Mouse (Mus musculus): ENCODE data around the gene Eea1. TPM values are rescaled to one million over a fixed set of nuclear protein-coding genes. Genes with fewer than 3 reads are reported as not detected.
"Not testable (repeated sequence)": the region's sequence is repeated elsewhere in the genome, so short reads cannot be mapped to it uniquely, and the experiment has no call there.

Gene Eea1
- polyA plus RNA-seq (2017; shearing (Covaris generic)): 10 to 100 TPM; 30.0 to 32.5 (median 31.7) TPM

DNA sequence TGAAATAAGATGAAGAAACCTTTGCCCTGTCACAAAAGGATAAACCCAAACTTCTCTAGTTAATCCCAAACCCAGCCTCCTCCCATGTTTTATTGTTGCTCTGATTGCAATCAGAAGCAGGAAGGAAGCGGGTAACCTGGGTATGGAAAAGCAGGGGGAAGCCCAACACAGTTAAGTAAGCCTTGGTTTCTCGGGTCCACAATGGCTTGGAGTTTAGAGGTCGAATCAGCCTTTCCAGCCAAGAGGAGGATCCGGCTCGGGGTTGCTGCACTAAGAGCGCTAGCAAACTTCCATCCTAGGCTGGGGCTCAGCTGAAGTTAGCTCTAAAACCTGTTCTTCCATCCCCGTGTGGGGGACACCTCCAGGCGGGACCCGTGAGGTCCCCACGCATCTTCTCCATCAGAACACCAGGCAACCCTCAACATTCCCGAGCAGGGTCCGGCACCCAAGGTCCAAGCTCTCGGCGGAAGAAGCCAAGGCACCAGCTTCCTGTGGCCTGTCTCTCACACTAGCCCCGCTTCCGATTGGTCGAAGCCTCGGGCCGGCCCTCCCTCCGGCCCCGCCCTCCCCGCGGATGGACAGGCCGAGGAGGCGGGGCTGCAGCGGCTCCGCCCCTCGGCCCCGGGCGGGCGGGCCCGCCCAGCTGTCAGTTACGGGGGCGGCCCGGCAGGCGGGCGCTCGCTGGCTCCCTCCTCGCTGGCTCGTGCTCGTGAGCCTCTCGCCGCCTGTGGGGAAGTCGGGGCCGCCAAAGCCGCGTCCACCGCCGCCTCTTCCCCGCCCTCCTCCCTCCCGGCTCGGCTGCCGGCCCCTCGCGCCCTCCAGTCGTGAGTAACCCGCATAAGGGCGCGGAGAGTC lies at the start of gene Eea1:
Eea1 (plus strand) TSS at position 605 of the 855 bp plus-strand sequence.
- ATAC-seq: peak; percentile 56

DNA sequence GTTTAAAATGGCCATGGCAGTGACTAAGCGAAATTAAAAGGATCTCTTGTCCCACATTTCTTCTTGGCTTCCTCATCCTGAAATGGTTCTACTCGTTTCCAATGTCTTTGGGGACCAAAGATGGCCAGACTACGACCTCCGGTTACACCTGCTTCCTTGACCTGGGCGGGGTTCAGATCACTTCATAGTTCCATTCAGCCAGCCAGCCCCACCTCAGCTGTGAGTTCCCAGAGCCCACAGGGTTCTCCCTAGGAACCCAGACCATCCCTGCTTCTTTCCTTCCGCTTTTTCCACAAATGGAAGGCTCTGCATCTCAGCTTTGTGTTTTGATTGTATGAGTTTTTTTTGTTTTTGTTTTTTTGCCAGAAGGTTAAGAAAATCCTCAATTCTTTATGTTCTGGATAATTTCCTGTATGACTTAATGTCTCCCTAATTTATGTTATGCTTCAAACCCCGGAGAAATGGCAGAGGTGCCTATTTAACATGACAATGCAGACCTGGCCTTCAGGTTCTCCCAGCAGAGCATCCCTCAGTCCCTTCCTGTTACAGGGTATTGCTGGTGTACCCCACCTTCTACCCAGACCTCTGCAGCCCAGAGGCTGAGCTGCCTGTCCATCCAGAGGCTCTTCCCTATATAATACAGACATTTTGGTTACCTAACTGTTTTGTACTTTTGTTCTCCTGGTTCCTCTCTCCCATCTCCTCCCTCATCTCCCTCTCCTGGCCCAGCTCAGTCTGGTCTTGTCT lies 49.1 kb upstream of the Eea1 start:
- no peak for ATAC-seq

DNA sequence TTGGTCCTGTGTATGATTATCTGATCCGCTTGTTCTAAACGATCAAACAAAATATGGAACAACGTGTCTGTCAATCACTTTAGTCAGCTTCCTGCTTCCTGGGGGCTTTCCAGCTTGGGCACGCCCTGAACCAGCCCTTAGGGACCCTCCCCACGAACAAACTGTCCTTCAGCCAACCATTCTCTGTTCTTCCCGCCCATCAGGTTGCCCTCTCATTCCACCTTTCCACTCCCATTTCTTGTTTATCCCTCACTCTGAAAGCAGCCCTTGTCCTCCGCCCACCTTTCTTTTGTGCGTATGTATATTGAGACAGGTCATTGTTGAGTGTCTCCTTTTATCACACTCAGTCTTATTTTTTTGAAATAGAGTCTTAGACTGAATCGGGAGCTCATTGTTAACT lies 48.3 kb upstream of the Eea1 start:
- ATAC-seq: no peak

DNA sequence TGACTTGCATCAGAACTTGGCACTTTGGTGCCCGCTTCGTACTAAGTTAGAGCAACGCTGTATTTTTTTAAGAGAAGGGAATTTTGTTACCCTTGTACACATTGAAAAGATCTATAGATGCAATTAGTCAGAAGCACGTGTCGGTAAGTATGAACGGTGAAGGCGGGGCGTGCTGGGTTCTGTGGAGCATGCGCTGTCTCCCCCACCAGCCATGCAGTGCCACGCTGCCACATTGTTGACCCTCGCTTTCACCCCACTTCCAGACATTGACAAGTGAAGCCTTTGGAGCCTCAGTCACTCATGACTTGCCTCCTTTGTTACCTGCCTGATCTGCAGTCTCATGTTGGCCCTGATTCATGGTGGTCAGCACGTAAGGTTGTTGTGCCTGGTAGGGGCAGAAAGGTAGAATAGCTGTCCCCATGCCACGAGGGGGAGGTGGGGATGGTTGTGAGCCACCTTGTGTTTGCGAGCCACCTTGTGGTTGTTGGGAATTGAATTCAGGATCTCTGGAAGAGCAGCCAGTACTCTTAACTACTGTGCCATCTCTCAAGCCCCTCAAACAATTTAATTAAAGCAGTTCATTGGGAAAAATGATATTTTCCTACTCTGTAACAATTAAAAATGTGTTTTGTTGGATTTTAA lies 47.0 kb upstream of the Eea1 start:
- no peak for ATAC-seq

DNA sequence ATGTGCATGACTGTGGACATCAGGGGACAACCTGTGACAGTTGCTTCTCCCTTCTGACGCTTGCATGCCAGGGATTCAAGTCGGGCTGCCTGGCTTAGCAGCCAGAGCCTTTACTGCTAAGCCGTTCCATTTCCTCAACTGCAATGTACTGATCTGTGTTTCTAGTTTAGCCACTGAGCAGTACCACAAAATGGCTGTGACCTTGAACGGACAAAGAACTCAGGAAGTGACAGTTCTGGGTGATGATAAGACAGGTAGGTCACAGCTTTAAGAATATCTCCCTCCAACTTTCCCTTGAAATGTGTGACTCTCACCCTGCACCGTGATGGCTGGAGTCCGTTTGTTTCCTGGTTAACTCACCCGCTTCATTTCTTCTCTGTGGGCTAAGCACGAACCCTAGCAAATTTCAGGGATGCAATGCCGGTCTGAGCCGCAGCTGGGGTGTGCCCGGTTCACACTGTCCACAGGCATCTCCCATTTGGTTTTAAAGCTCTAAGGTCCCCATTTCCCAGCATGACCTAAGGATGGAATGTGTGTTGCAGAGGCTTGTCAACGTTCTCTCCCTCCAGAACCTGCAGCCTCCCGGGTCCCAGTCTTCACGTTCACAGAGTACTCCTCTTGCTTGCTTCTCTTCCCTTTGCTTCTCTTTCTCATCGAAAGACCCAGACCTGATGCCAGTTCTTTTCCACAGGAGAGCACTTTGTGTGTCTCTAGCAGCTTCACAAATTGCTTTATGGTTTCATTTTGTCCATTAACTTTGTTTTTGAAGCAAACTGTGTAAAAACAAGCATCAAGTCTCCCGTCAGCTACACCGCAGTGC lies 46.2 kb upstream of the Eea1 start:
- peak; percentile 56 for ATAC-seq

DNA sequence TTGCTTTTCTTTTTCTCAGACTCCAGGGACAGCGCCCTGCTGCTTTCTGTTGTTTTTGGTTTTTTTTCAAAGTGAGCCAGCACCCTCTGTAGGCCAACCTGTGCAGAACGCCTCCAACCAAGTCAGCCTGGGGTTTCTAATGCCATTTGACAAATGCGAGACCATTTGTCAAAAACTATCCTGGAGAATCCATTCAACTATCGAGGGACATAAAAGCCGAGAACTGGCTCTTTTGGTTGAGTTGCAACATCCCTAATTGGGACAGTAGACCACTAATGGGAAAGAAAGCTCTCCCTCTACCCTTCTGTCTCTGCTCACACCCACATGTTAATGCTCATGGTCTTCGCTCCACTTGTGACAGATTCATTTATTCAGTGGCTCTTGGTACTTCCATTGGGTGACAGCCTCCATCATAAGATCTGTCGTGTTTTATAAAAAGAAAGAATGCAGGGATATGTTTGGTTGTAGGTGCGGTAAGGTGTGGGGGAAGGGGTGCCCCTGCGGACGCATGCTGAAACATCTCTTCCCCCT lies 45.5 kb upstream of the Eea1 start:
- peak; percentile 88 for ATAC-seq

DNA sequence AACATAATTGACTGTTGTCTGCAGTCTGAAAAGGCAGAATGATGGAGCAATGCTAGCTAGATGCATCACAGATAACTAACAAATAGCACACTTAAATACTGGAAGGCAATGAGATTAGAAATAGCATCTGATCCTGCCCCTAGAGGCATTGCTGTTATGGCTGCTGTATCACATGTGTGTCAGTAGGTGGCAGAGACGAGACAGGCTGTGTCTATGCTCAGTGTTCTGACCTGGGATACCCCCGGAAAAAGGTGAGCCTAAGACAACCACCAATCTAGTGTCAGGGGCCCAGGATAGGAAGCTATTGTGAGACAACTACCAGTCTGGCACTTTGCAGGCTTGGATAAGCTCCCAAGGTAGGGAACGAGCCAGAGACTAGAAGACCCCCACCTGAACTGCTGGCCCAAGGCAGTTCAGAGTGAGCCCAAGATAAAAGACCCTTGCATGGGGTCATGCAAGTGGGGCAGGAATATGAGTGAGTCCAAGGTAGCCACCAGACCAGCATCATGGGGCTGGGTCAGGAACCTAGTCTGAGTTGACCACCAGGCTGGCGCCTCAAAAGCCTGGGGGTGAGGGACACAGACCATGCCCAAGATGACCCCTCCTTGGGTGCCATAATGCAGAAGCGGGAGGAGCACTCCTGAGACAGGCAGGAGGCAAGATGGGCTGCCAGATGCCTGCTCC lies 41.8 kb upstream of the Eea1 start:
- ATAC-seq: peak; percentile 61

DNA sequence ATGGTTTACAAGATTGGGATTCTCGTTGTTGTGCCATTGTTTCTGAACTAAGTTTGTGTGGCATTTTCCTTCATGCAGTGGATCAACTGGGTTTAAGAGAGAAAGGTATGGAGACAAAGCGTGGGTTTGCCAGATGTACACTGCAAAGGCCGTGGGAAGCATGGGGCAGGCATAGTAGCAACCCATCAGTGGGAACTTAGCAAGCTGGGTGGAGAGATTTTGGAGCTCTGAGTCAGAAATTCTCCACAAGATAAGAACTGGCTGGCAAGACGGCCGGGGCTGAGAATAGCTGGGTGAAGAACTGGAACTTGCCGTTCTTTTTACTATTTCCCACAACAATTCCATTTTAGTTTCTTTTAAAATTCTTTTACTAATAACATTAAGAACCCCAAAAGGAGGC lies 35.8 kb upstream of the Eea1 start:
- no peak for ATAC-seq

DNA sequence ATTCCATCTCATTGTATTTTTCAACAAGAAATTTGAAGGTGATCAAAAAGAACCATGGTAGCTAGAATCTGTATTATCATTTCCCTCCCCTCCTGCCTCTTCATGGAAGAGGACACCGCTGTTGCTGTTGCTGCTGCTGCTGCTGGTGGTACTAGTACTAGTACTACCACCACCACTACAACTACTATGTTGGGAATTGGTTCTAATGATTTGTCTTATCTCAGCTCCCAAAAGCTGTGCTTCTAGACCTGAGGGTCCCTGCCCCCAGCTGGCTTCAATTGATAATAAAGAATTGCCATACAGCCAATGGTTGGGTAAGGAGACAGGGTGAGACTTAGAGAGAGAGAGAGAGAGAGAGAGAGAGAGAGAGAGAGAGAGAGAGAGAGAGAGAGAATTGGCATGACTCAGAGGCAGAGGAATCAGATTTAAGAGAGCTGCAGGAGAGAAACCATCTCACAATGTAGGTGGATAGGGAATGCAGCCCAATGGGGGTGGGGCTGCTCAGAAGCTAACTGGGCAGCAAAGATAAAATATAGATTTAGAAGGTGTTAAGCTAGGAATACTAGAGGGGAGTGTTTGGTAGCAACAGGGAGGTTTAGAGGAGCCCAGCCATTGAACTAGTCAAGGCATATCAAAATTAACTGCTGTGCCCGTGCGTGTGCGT lies 31.1 kb upstream of the Eea1 start:
- no peak for ATAC-seq

DNA sequence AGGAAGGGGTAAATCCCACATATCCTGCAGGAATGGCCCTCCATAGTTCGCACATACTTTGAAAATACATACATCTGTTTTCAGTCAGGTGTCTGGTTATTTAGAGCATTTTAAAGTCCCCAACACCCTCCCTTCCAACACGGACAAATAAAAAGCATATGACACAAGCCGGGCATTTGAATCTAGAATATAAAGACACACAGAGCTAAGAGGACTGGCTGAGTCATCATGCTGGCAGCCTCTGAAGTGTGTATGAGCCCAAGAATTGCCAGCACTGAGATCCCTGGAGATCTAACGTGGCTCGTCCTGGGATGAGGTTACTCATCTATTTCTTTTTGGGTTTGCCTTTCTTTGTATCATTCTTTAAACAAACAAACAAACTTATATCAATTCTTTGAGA lies 29.4 kb upstream of the Eea1 start:
- ATAC-seq: no peak

DNA sequence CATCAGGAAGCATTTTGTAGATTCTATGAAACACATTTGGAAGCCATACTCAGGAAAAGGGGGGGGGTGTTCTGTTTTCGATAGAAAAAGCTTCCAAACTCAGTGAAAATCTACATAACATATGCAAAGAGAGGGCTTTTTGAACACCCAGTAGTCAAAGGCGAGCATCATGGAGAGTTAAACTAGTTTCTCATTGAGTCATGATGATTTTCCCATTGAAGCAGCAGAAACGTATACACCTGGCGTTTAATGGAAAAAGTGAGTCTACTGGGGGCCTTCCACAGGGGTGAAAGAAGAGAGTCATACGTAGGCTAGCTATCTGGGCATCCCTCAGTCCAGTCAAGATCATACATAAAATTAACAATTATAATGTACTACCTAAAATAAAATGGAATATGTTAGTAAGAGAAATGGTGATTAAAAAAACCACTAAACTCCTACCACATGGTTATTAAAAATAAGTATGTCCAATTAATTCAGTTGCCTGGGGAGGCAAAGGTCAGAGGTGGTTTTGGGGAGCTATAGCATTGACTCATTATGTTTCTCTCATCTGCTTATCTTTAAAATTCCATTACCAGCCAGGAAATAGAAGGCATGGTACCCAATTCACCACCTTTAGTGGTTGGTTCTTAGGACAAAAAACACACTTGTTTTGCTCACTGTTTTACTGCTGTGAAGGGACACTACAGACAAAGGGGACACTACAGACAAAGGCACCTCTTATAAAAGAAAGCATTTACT lies 25.8 kb upstream of the Eea1 start:
- peak; percentile 89 for ATAC-seq

DNA sequence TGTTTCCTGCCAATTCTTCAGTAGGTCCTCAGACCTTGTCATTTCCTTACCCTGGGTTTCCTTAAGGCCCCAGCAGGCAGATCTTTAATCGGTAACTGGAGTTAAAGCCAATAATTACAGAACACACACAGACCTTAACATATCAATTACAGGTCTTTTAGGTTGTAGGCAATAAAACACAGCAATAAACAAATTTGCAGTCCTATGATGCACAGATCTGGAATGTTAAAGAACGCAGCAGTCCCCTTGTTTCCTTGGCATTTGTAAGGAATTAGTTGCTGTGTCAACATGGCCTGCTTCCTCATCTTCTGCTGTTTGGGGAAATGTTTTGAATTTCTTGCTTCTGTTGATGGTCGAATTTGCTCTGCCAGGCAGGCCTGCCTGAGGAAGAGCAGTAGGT lies 21.7 kb upstream of the Eea1 start:
- no peak for ATAC-seq

DNA sequence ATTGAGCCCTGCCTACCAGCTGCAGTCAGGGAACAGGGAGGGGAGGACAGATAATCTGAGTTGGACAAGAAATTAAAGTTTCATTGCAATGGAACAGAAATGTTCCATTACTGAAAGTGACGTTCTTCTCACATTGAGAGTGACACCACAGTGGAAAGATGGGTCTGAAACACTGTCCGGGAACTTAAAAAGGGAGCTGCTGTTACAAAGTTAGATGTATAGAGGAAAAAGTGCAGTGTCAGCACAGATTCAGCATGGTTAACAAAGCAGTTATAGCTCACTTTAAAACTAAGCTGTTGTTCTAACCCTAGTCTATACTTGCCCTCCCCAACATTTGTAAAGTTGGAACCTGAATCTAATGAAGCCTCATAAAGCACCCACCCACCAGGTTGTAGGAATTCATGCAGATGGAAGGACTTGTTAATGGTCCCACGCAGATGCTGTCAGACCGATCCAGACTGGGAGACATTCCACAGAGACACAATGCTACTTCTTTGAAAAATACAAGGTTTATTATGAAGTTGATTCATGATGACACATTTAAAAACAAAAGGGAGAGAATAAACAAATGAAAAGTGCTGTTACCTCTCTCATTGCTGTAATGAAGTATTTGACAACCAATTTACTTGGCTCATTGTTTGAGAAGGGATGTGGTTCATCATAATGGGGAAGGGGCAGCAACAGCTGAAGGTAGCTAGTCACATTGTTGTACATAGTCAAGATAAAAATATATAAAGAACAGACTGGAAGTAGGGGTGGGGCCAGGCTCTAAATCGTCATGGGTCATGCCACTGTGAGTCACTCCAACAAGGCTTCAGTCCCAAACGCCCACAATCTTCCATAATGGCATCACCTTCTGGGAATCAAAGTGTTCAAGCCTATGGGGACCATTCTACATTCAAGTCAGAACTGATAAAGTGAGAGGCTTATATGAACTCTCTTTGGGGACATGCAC lies 16.9 kb upstream of the Eea1 start:
- peak; percentile 73 for ATAC-seq

DNA sequence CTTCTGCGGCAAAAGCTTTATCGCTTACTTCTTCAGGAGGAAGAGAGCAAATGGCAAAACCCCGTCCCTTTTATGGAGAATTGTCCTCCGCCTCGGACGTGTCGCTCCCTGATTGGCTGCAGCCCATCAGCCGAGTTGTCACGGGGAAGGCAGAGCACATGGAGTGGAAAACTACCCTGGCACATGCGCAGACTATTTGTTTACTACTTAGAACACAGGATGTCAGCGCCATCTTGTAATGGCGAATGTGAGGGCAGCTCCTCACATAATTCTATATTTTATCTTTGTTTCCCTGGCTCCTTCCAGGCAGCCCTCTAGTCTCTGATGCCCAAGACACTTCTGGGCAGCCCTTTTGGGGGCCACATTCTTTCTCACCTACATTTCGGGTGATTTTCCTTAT lies 6.8 kb upstream of the Eea1 start:
- ATAC-seq: not testable (repeated sequence)

DNA sequence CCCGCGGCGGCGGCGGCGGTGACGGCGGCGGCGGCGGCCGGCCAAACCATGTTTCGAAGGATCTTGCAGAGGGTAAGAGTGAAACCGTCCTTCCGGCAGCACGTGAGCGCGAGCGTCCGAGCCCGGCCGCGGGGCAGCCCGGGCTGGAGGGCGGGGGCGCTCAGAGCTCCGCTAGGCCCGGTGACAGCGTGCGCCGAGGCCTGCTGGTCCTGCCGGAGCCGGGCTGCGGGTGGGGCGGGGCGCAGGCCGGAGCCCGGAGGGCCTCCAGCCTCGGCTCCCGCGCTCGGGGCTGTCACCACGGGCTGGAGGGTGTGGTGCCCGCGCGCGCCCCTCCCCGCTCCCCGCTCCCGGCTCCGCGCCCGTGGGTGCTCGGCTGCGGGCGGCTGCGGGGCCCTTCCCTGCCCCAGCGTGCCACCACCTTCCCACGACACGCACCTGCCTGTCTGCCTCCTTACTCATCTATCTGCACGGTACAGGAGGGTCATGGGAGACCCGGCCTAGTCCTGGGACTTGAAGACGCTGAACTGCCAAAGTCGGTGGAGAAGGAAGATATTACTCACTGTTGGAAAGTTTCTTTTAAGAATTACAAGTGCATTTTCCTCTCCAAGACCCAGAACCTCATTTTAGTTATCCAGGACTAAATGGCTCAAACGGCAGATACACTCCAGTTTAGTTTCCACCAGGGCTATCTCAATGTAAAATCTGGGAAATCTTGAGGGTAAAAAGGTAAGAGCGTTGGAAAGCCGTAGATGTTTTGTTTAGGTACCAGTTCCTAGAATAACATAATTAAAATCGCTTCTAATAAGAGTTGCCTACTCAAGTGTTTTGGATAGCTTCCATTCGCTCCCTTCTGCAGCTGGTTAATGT lies 684 bp downstream of the Eea1 start:
- ATAC-seq: peak; percentile 32

DNA sequence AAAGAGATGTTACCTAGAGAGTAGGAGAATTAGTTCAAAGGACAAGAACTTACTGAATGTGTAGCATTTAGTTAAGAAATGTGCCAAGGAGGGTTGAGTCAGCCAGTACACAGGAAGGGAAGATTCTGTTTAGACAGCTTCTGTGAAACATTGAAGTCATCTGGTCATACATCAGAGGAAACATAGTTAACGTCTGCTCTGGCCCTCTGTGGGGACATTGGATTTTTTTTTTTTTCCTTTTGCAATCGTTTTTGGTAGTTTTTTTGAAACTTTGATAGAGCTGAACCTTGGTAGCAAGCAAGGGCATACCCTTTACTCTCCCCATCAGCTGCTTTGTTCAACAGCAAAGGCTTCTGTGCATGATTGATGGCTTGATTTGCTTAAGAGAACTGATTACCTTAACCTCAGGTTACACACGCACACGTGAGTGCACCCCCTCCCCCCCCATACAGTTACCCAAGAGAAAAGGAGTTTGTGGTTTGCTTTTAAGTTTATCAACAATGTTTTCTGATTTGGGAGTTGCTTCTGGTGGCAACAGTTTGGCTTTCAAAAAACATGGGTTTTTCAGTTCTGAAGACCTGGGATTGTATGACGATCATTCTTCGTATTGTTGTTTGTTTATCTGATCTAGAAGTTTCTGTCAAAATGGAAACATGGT lies 1.4 kb downstream of the Eea1 start:
- peak; percentile 32 for ATAC-seq

DNA sequence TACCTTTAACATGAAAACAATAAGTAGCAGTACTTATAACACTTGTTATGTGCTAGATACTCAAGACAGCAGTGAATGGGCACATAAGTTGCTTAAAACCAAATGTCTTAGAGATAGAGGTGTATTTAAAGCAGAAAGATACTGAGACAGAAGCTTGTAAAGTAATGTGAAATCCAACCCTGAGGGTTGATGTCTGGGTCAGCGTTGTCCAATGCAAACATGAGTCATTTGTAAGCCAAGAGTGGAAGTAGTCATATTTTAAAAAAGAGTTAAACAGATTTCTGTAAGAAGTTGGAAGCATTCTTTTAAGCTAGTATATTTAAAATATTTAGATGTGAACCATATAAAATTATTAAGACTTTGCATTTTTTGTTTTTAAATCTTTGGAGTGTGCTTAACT lies 4.6 kb downstream of the Eea1 start:
- ATAC-seq: no peak

DNA sequence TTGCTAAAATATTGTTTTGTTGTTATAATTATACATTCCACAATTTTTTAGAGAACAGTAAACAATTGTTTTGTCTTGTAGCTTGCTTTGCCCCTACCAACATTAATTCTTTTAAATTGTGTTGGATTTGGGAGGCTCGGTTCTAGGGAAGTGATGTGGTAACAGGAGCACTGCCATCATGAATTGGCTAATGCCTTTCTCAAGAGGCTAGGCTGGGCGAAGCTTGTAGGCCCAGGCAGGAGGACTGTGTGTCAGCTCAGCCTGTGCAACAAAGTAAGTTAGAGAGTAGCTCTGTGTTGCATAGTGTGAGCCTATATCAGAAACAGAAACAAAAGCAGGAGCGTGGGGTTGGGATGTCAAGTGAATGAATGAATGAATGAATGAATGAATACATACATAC lies 9.0 kb downstream of the Eea1 start:
- ATAC-seq: no peak
